Mouse (Mus musculus) intestine, postnatal 0 days (tissue): ENCODE results near the gene Gm20521. TPM values are rescaled to one million over a fixed set of nuclear protein-coding genes. Genes with fewer than 3 reads are reported as not detected.

Experiments
- ATAC-seq: fragments of 200-750 bp; cut with Nextera tagmentation; 2 replicates; pipeline ENCODE4 v1.8.0; 2017; ENCODE audit warnings: mild to moderate bottlenecking, moderate TSS enrichment, moderate library complexity
- H3K27ac ChIP-seq: fragments of 300-500 bp; sonication (generic); 2 replicates; pipeline ENCODE4 v1.5.1; 2014; ENCODE audit warnings: mild to moderate bottlenecking, low read depth, low read length, moderate library complexity
- H3K27me3 ChIP-seq: fragments of 300-500 bp; sonication (generic); replicated peaks from 2 replicates; pipeline ENCODE4 v1.6.1; 2014; ENCODE audit warnings: low read length, mixed read lengths; ENCODE audit not compliant: control insufficient read depth, insufficient read depth
- H3K36me3 ChIP-seq: fragments of 300-500 bp; sonication (generic); 2 replicates; pipeline ENCODE4 v1.6.1; 2014; ENCODE audit warnings: mild to moderate bottlenecking, moderate library complexity; ENCODE audit not compliant: control insufficient read depth, insufficient read depth
- H3K4me1 ChIP-seq: fragments of 300-500 bp; sonication (generic); replicated peaks from 2 replicates; pipeline ENCODE4 v1.6.1; 2014; ENCODE audit warnings: antibody characterized with exemption, low read length, mixed read lengths; ENCODE audit not compliant: control insufficient read depth, insufficient read depth
- H3K4me2 ChIP-seq: fragments of 300-500 bp; sonication (generic); replicated peaks from 2 replicates; pipeline ENCODE4 v1.6.1; 2014; ENCODE audit warnings: low read depth, mild to moderate bottlenecking, moderate library complexity
- H3K4me3 ChIP-seq: fragments of 300-500 bp; sonication (generic); 2 replicates; pipeline ENCODE4 v1.5.1; 2014; ENCODE audit warnings: low read depth, low read length
- H3K9ac ChIP-seq: fragments of 300-500 bp; sonication (generic); 2 replicates; pipeline ENCODE4 v1.6.1; 2014; ENCODE audit warnings: mild to moderate bottlenecking, low read depth, low read length
- H3K9me3 ChIP-seq: fragments of 300-500 bp; sonication (generic); 2 replicates; pipeline ENCODE4 v1.6.1; 2016; ENCODE audit warnings: mixed run types; ENCODE audit not compliant: control insufficient read depth
- CTCF ChIP-seq: sonication (generic); IDR thresholded peaks from 2 replicates; pipeline ENCODE4 v1.5.1; 2016; ENCODE audit warnings: low read depth, mild to moderate bottlenecking, control low read depth, antibody characterized with exemption, moderate library complexity
- WGBS: fragments of 180-500 bp; shearing (Covaris S2); extraction: QIAGEN DNeasy Blood & Tissue Kit; methylation state at CpG from one replicate; pipeline ENCODE4 v1.1.7; 2014; 5-methylcytosine and 5-hydroxymethylcytosine counted together
- polyA plus RNA-seq: library from polyadenylated mRNA; unstranded; fragments of >200 nt; fragmentation: Nextera tagmentation; extraction: Ambion mirVana; gene quantifications from 2 replicates; pipeline ENCODE4 v1.2.1, GENCODE M21; 2015

Gm20521 gene
- polyA plus RNA-seq, 1 experiment from 2014 or later = 1.9 TPM

DNA sequence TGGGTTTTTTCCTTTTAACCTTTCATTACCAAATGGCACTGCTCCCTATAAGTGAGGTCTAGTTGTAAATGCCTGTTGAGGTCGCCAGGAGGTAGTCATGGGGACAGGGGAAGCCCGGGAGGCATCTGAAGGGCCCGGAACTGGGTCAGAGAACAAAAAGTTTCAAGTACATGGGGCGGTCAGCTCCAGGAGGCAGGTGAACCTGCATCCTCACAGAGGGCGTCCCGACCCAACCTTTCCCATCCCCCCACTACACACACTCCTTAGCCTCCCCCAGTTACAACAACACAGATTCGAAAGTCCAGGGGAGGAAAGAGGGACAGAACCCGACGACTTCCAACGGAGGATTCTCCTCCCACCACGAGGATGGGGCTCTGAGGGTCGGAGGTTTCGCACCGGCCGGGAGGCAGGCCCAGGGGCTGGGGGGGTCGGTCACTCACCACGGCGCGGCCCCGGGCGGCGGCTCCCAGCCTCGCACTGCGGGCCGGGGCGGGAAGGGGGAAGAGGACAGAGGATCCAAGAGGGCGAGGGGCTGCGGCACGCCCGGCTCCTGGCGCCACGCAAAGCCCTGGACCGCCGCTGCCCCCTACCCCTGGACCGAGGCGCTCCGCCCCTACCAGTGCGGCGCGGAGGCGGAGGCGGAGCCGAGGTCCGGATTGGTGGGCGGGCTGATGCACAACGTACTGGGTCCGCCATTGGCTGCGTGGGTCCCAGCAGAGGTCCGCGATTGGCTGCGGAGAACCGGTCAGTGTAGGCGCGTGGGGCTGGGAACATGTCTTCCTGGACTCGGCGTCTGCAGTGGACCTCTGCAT, 19.5 kb upstream of the Gm20521 start:
- no peaks in the 10 kb centered on the region for H3K36me3 ChIP-seq
- H3K9ac ChIP-seq = peak overlapping the region; percentile 93
- H3K9me3 ChIP-seq = no peaks in the 10 kb centered on the region
- peak; percentile 26 for TF ChIP-seq CTCF
- ATAC-seq = peak; percentile 99
- H3K4me3 ChIP-seq = peak overlapping the region; percentile 99
- H3K27ac ChIP-seq = peak overlapping the region; percentile 88
- H3K4me2 ChIP-seq = peak overlapping the region; percentile 87
- WGBS = under 1% methylated on average over 49 of the region's 56 CpGs
- no peaks in the 10 kb centered on the region for H3K27me3 ChIP-seq
- H3K4me1 ChIP-seq = no peaks in the 10 kb centered on the region

DNA sequence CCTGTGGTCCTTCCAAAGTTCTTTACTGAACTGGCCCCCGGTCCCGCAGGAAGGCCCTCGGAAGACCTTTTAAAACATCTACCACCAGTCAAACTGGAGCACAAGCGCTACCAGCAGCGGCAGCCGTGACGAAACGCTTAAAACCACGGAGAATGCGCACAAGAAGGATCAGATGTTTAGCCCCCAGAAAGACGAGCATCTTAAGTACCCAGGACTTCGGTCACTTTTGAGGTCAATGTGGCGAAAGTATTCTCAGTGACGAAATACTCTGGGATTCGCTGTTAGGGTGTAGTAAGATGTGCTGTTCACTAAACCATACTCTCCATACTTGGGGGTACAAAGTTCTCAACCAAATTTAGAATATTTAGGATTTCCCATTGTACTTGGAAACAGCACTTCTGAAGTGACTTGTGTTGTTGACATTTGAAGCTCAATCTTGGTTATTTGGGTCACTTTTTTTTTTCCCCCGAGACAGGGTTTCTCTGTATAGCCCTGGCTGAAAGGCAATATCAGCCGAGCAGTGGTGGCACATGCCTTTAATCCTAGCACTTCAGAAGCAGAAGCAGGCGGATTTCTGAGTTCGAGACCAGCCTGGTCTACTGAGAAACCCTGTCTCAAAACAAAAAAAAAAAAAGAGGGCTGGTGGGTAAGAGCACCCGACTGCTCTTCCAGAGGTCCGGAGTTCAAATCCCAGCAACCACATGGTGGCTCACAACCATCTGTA, 18.8 kb upstream of the Gm20521 start:
- 10% methylated on average over 21 of the region's 21 CpGs for whole genome bisulfite sequencing
- no peak for TF ChIP-seq CTCF
- peak overlapping the region; percentile 88; the same call in 1 of the 2 replicates for H3K27ac ChIP-seq
- H3K9ac ChIP-seq = peak overlapping the region; percentile 93; the same call in 1 of the 2 replicates
- peak overlapping the region; percentile 99 for H3K4me3 ChIP-seq
- ATAC-seq = peak; percentile 41
- peak overlapping the region; percentile 87 for H3K4me2 ChIP-seq
- no peaks in the 10 kb centered on the region for H3K36me3 ChIP-seq
- H3K9me3 ChIP-seq = no peaks in the 10 kb centered on the region
- no peaks in the 10 kb centered on the region for H3K4me1 ChIP-seq
- no peaks in the 10 kb centered on the region for H3K27me3 ChIP-seq

DNA sequence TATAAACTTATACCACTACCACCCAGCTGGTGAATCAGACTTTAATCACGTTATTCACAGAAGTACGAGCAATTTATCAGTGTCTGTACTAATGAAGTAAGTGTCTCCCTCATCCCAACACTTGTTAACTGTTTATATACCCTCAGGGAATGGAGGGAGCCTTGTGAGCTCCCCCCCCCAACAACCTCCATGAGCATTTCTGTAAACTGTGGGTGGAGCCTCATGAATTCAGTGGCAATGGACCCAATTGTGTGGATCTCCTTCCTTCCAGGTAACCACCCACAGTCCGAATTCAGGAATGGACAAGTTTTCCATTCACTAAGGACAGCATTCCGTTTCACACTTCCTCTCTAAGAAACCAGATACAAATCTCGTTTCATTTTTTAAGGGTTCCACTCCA, 17.6 kb upstream of the Gm20521 start:
- H3K4me3 ChIP-seq = no peak overlapping the region
- H3K36me3 ChIP-seq = no peaks in the 10 kb centered on the region
- no peaks in the 10 kb centered on the region for H3K4me1 ChIP-seq
- 74% methylated on average over 5 of the region's 5 CpGs for WGBS
- H3K9ac ChIP-seq = no peak overlapping the region
- TF ChIP-seq CTCF = no peak
- no peak for ATAC-seq
- H3K9me3 ChIP-seq = no peaks in the 10 kb centered on the region
- no peak overlapping the region for H3K27ac ChIP-seq
- no peaks in the 10 kb centered on the region for H3K27me3 ChIP-seq
- H3K4me2 ChIP-seq = no peak overlapping the region

DNA sequence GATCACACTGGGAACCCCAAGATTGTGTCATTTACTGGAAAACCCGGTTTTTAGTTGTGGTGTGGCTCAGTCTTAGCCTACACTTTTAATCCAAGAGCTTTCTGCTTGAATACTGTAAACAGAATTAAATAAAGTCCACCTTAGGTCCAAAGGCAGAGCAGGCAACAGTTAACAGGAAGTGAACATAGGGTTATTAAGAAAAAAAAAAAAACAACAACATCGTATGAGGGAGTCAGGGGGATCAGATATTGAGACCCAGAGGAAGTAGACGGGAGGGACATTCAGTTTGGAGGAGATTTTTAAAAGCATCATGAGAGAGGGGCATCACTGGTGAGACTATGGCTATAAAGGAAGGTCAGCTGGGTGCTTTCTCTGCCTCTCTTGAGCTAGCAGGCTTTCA, 17.0 kb upstream of the Gm20521 start:
- no peak for TF ChIP-seq CTCF
- H3K4me1 ChIP-seq = no peaks in the 10 kb centered on the region
- no peaks in the 10 kb centered on the region for H3K9me3 ChIP-seq
- H3K27ac ChIP-seq = no peak overlapping the region
- WGBS = 50% methylated on average over 3 of the region's 3 CpGs
- H3K36me3 ChIP-seq = no peaks in the 10 kb centered on the region
- H3K27me3 ChIP-seq = no peaks in the 10 kb centered on the region
- ATAC-seq = no peak
- no peak overlapping the region for H3K9ac ChIP-seq
- no peak overlapping the region for H3K4me3 ChIP-seq
- no peak overlapping the region for H3K4me2 ChIP-seq

DNA sequence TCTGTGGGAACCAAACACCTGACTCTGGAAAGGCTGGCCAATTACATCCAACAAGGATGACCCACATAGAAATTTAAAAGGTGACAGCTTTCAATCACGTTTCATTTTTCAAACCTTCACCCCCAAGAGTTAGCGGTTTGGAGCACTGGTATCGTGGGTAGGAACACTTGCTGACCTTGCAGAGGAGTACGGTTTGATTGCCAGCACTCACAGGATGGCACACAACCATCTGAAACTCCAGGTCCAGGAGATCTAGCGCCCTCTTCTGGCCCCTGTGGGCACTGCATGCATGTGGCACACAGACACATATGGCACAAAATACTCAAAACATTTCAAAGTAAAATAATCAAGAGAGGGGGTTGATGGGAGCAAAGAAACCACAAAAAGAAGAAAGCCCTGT, 16.3 kb upstream of the Gm20521 start:
- 60% methylated on average over 5 of the region's 5 CpGs for WGBS
- Histone ChIP-seq H3K27ac (no peak overlapping the region), H3K4me2 (no peak overlapping the region), H3K4me1 (no peaks in the 10 kb centered on the region), H3K36me3 (no peaks in the 10 kb centered on the region), H3K9ac (no peak overlapping the region), H3K27me3 (no peaks in the 10 kb centered on the region), H3K9me3 (no peaks in the 10 kb centered on the region), H3K4me3 (no peak overlapping the region)
- no peak for ATAC-seq
- TF ChIP-seq CTCF = peak; percentile 64

DNA sequence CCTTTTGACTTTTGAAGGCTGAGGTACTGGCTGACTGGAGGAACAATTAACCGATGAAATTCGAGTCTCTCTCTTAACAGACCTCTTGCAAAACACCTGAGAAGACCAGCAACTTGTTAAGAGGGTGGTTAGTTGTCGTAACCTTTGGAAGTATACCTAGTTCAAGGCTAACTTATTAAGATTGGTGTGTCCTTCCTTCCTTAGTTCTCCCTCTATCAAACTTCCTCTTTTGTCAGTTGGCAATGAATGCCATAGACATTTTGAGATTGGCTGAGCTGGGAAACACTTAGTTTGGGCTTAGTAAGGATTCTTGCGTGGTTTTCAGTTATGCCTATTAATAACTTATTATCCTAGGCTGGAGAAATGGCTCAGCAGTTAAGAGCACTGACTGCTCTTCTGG, 15.2 kb upstream of the Gm20521 start:
- H3K9ac ChIP-seq = no peak overlapping the region
- H3K27me3 ChIP-seq = no peaks in the 10 kb centered on the region
- no peak overlapping the region for H3K4me3 ChIP-seq
- no peaks in the 10 kb centered on the region for H3K36me3 ChIP-seq
- no peak overlapping the region for H3K4me2 ChIP-seq
- no peak for ATAC-seq
- no peaks in the 10 kb centered on the region for H3K9me3 ChIP-seq
- TF ChIP-seq CTCF = no peak
- H3K4me1 ChIP-seq = 0 out of 2 replicates have a peak, but pooled peaks cover 4% of the 10 kb centered on the region
- H3K27ac ChIP-seq = no peak overlapping the region
- WGBS = 86% methylated on average over 4 of the region's 4 CpGs
